Comparison of ENCODE assay signal across 24 mouse cellular contexts in the genomic region with DNA sequence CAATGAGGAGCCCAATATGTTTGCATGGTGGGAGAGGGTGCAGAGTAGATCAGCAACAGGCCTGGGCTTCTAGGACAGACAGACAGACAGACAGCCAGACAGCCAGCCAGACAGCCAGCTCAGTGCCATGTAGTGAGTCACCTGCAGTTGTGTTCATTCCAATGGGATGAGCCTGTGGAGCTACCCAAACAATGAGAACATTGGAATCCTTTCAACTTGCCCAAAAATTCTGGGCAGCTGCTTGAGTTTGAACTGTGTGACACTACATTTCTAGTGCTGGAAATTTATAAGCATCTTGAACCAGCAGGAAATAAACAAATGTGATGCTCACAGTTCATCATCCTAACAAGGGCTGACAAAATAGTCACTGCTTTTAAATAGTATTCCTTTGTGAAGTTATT. TPM values are rescaled to one million over a fixed set of nuclear protein-coding genes. Genes with fewer than 3 reads are reported as not detected.
DNase-seq lines count a peak whose midpoint lies in the region; ATAC-seq and TF ChIP-seq lines count a peak whose summit lies in the region.
"Had no signal": no experiment of that assay in that cellular context is flagged by ENCODE, and none has a peak within 500 bp of the region (broad histone marks: within the 10 kb centered on the region; RNA-seq: fewer than 3 reads in every experiment).

No protein-coding gene starts in this region.

- H3K9me3 ChIP-seq in kidney, embryonic 15.5 days (replicated peaks) = no peaks in the 10 kb centered on the region
- no peaks in the 10 kb centered on the region for H3K9me3 ChIP-seq in lung, postnatal 0 days (ENCODE audit: low read length)
- no peaks in the 10 kb centered on the region for H3K9me3 ChIP-seq in heart, embryonic 12.5 days (replicated peaks)
- H3K9me3 ChIP-seq: embryonic facial prominence, embryonic 13.5 days; hindbrain, embryonic 13.5 days; midbrain, embryonic 12.5 days; neural tube, embryonic 13.5 days; stomach, embryonic 15.5 days had no signal

- H3K27me3 ChIP-seq in kidney, embryonic 15.5 days = no peaks in the 10 kb centered on the region
- H3K27me3 ChIP-seq in lung, postnatal 0 days (replicated peaks; ENCODE audit: insufficient read depth, low read length) = no peaks in the 10 kb centered on the region
- no peaks in the 10 kb centered on the region for H3K27me3 ChIP-seq in heart, embryonic 12.5 days (replicated peaks)
- H3K27me3 ChIP-seq: embryonic facial prominence, embryonic 13.5 days; hindbrain, embryonic 13.5 days; midbrain, embryonic 12.5 days; neural tube, embryonic 13.5 days; stomach, embryonic 15.5 days had no signal

- TF ChIP-seq EP300 in lung, postnatal 0 days (IDR thresholded peaks at IDR 0.05) = peak; percentile 28; the same call in 1 of the 2 replicates

- ATAC-seq in kidney, embryonic 15.5 days (replicated peaks; ENCODE audit: low FRiP score) = no peak
- ATAC-seq in lung, postnatal 0 days = peak; percentile 71
- no peak for ATAC-seq in heart, embryonic 12.5 days (ENCODE audit: insufficient number of reproducible peaks, low FRiP score)

- no peak for TF ChIP-seq CTCF in lung, postnatal 0 days (IDR thresholded peaks at IDR 0.05)

- no peaks in the 10 kb centered on the region for H3K36me3 ChIP-seq in kidney, embryonic 15.5 days
- H3K36me3 ChIP-seq in lung, postnatal 0 days (ENCODE audit: insufficient read depth, low read length) = no peaks in the 10 kb centered on the region
- H3K36me3 ChIP-seq in heart, embryonic 12.5 days = no peaks in the 10 kb centered on the region
- H3K36me3 ChIP-seq: embryonic facial prominence, embryonic 13.5 days; hindbrain, embryonic 13.5 days; midbrain, embryonic 12.5 days; neural tube, embryonic 13.5 days; stomach, embryonic 15.5 days had no signal

- no peaks in the 10 kb centered on the region for H3K4me1 ChIP-seq in kidney, embryonic 15.5 days
- no peaks in the 10 kb centered on the region; the same call in 1 of the 2 replicates for H3K4me1 ChIP-seq in lung, postnatal 0 days (ENCODE audit: insufficient read depth, low read depth, low read length)
- peaks cover 23% of the 10 kb centered on the region for H3K4me1 ChIP-seq in heart, embryonic 12.5 days (replicated peaks)
- H3K4me1 ChIP-seq: hindbrain, embryonic 13.5 days; midbrain, embryonic 12.5 days; neural tube, embryonic 13.5 days; stomach, embryonic 15.5 days had no signal

- H3K4me3 ChIP-seq in kidney, embryonic 15.5 days (replicated peaks) = no peak overlapping the region
- H3K4me3 ChIP-seq in lung, postnatal 0 days (ENCODE audit: low read depth, low read length) = no peak overlapping the region
- H3K4me3 ChIP-seq in heart, embryonic 12.5 days = no peak overlapping the region
- H3K4me3 ChIP-seq: embryonic facial prominence, embryonic 13.5 days; hindbrain, embryonic 13.5 days; midbrain, embryonic 12.5 days; neural tube, embryonic 13.5 days; stomach, embryonic 15.5 days had no signal

- no peak overlapping the region for H3K9ac ChIP-seq in kidney, embryonic 15.5 days
- H3K9ac ChIP-seq in lung, postnatal 0 days (replicated peaks; ENCODE audit: low read depth) = no peak overlapping the region
- no peak overlapping the region for H3K9ac ChIP-seq in heart, embryonic 12.5 days
- H3K9ac ChIP-seq: embryonic facial prominence, embryonic 13.5 days; forebrain, postnatal 0 days; hindbrain, embryonic 13.5 days; midbrain, embryonic 12.5 days; neural tube, embryonic 13.5 days; stomach, embryonic 15.5 days had no signal

- H3K4me2 ChIP-seq in kidney, embryonic 15.5 days = no peak overlapping the region
- H3K4me2 ChIP-seq in lung, postnatal 0 days (replicated peaks; ENCODE audit: low read depth, low read length) = no peak overlapping the region
- no peak overlapping the region for H3K4me2 ChIP-seq in heart, embryonic 12.5 days
- H3K4me2 ChIP-seq: embryonic facial prominence, embryonic 13.5 days; hindbrain, embryonic 13.5 days; midbrain, embryonic 12.5 days; neural tube, embryonic 13.5 days; stomach, embryonic 15.5 days had no signal

- peak; percentile 57 for DNase-seq in adrenal gland, adult 2 months
- DNase-seq in adrenal gland, postnatal 4 days (ENCODE audit: low spot score in 2 of 2) = no peak
- DNase-seq in kidney, postnatal 14 days = peak; percentile 36
- peak; percentile 68 for DNase-seq in lung, postnatal 0 days (ENCODE audit: low spot score)
- no peak for DNase-seq in layer of hippocampus, adult 11-12 months (ENCODE audit: low spot score)
- DNase-seq in layer of hippocampus, adult 9-10 months (ENCODE audit: low spot score) = no peak
- DNase-seq: cerebellum, adult 9-10 months; forebrain, postnatal 0 days; kidney, adult 11 months; spleen, adult 18-20 months; thymus, postnatal 14 days had no signal

- no peak overlapping the region for H3K27ac ChIP-seq in kidney, embryonic 15.5 days
- H3K27ac ChIP-seq in lung, postnatal 0 days (ENCODE audit: low read length) = no peak overlapping the region
- H3K27ac ChIP-seq in heart, embryonic 12.5 days (ENCODE audit: poor library complexity, severe bottlenecking) = no peak overlapping the region
- H3K27ac ChIP-seq: embryonic facial prominence, embryonic 13.5 days; hindbrain, embryonic 13.5 days; macrophage; midbrain, embryonic 12.5 days; neural tube, embryonic 13.5 days had no signal

RNA-seq across cellular contexts. Expression of gene P2ry14, which starts 13.8 kb away (rescaled TPM):
- total RNA-seq in adrenal gland, adult 2 months (2021) = 10 to 100 TPM; 13.7 to 26.7 TPM
- 2.5 and 3.6 TPM in 2 replicates for polyA plus RNA-seq in adrenal gland, adult 2 months (2012; rRNA removed)
- total RNA-seq in adrenal gland, postnatal 4 days (2021) = 10 to 100 TPM; 12.2 to 13.9 TPM
- polyA plus RNA-seq in kidney, embryonic 15.5 days (2015; fragmentation: Nextera tagmentation; extraction: Ambion mirVana) = 2.3 and 3.0 TPM in 2 replicates
- 65.2 and 68.4 TPM in 2 replicates for polyA plus RNA-seq in lung, postnatal 0 days (2015; fragmentation: Nextera tagmentation; extraction: Ambion mirVana)
- polyA plus RNA-seq in heart, embryonic 12.5 days (2016; fragmentation: Nextera tagmentation; extraction: Ambion mirVana) = 1.1 and 1.8 TPM in 2 replicates

RNA-seq across cellular contexts. Expression of gene Gpr171, which starts 38.0 kb away (rescaled TPM):
- not detected for total RNA-seq in adrenal gland, adult 2 months (2021)
- polyA plus RNA-seq in adrenal gland, adult 2 months (2012; rRNA removed) = 0.07 TPM in 1 of 2 replicates, not detected in the other
- under 1 TPM in 1 of 2 experiments, not detected in 1; 0.17 TPM for total RNA-seq in adrenal gland, postnatal 4 days (2021)
- polyA plus RNA-seq in kidney, embryonic 15.5 days (2015; fragmentation: Nextera tagmentation; extraction: Ambion mirVana) = 1.0 and 1.5 TPM in 2 replicates
- polyA plus RNA-seq in lung, postnatal 0 days (2015; fragmentation: Nextera tagmentation; extraction: Ambion mirVana) = 0.68 and 1.1 TPM in 2 replicates
- polyA plus RNA-seq in heart, embryonic 12.5 days (2016; fragmentation: Nextera tagmentation; extraction: Ambion mirVana) = 1.6 TPM in 2 replicates
- total RNA-seq: forebrain, postnatal 0 days; left cerebral cortex, postnatal 36 days had no signal

RNA-seq across cellular contexts. Expression of gene Gpr87, which starts 55.3 kb away (rescaled TPM):
- total RNA-seq in adrenal gland, adult 2 months (2021) = not detected
- polyA plus RNA-seq in adrenal gland, adult 2 months (2012; rRNA removed) = not detected in 2 replicates
- total RNA-seq in adrenal gland, postnatal 4 days (2021) = not detected
- 0.31 TPM in 1 of 2 replicates, not detected in the other for polyA plus RNA-seq in kidney, embryonic 15.5 days (2015; fragmentation: Nextera tagmentation; extraction: Ambion mirVana)
- polyA plus RNA-seq in lung, postnatal 0 days (2015; fragmentation: Nextera tagmentation; extraction: Ambion mirVana) = not detected in 2 replicates
- 0.14 TPM in 1 of 2 replicates, not detected in the other for polyA plus RNA-seq in heart, embryonic 12.5 days (2016; fragmentation: Nextera tagmentation; extraction: Ambion mirVana)
- total RNA-seq: adrenal gland, postnatal 36 days; forebrain, postnatal 0 days; gastrocnemius, adult 18-20 months; left cerebral cortex, postnatal 36 days; liver, adult 2 months had no signal
- polyA plus RNA-seq: forebrain, postnatal 0 days; large intestine, adult 2 months; liver, adult 2 months; macrophage; neural tube, embryonic 13.5 days had no signal

Comparison
In these comparisons a context has a peak if more than half of its experiments do, and no peak if none do; other contexts are left out.
1. DNase-seq: peak in adrenal gland, adult 2 months (single experiment), kidney, postnatal 14 days (single experiment) and lung, postnatal 0 days (single experiment); none in adrenal gland, postnatal 4 days (0 of 2), layer of hippocampus, adult 11-12 months (single experiment) and layer of hippocampus, adult 9-10 months (single experiment).
2. RNA of gene P2ry14, which starts 13.8 kb away (polyA plus RNA-seq): 65.2 to 68.4 TPM in lung, postnatal 0 days; 2.3 to 3.0 TPM in kidney, embryonic 15.5 days, 2.5 to 3.6 TPM in adrenal gland, adult 2 months and 1.1 to 1.8 TPM in heart, embryonic 12.5 days; every median in the first group is over 10 times any median in the second.